Mouse (Mus musculus) brain, embryonic 14.5 days (tissue): Measurements from ENCODE around the gene Pcdh15.

Source experiments
- CTCF ChIP-seq: fragments of 200-500 bp; IDR thresholded peaks from 2 replicates; pipeline ENCODE4 v1.5.1; 2012; ENCODE audit warnings: inconsistent platforms, mild to moderate bottlenecking, moderate library complexity, borderline replicate concordance; ENCODE audit not compliant: insufficient read depth, insufficient read length; ENCODE audit errors: extremely low read depth
- POLR2A ChIP-seq: fragments of 200-500 bp; IDR thresholded peaks from 2 replicates; pipeline ENCODE4 v1.6.1; 2012; ENCODE audit warnings: mild to moderate bottlenecking, inconsistent platforms, borderline replicate concordance; ENCODE audit not compliant: poor library complexity, insufficient read depth, insufficient read length, severe bottlenecking; ENCODE audit errors: extremely low read depth

- TF ChIP-seq POLR2A (no peak), CTCF (no peak)
Observed at GRCm38 (mm10) chr10:73086703-73087102, 12.4 kb upstream of the Pcdh15 start.
